Mouse (Mus musculus) regulatory T cell (primary cell): ENCODE data around the gene Bbx.

ENCODE experiments used
- in situ Hi-C: fragments of 300-600 bp; cut with MboI, MseI; formaldehyde crosslinking; loops from one replicate; pipeline ENCODE4 v1.15.1; 2025; ENCODE audit warnings: high pct_unique_total_duplicates

Bbx gene

GRCm38 (mm10) chr16:50399775-50400174 lies 32.4 kb downstream of the Bbx start:
- in situ Hi-C loops, result no loop called here

- in situ Hi-C loops, result no loop called here
Measured at GRCm38 (mm10) chr16:50398564-50398963, 33.6 kb downstream of the Bbx start.

GRCm38 (mm10) chr16:50395928-50396612 lies 36.1 kb downstream of the Bbx start:
- in situ Hi-C loops, result no loop called here

- in situ Hi-C loops, result no loop called here
Measured at GRCm38 (mm10) chr16:50388499-50388898, 43.7 kb downstream of the Bbx start.

GRCm38 (mm10) chr16:50383541-50383940 lies 48.6 kb downstream of the Bbx start:
- in situ Hi-C loops, result no loop called here

- in situ Hi-C loops, result no loop called here
Measured at GRCm38 (mm10) chr16:50381351-50381746, 50.8 kb downstream of the Bbx start.

- in situ Hi-C loops, result no loop called here
Measured at GRCm38 (mm10) chr16:50380682-50381350, 51.4 kb downstream of the Bbx start.

GRCm38 (mm10) chr16:50380232-50380631 lies 52.0 kb downstream of the Bbx start:
- in situ Hi-C loops, result no loop called here

GRCm38 (mm10) chr16:50374611-50375010 lies 57.6 kb downstream of the Bbx start:
- in situ Hi-C loops, result loop anchor here (5.0 kb wide), 2 partner anchors 153 to 358 kb away; no protein-coding TSS in a partner anchor

GRCm38 (mm10) chr16:50373685-50374084 lies 58.5 kb downstream of the Bbx start:
- in situ Hi-C loops, result loop anchor here (5.0 kb wide), 2 partner anchors 154 to 359 kb away; no protein-coding TSS in a partner anchor

- in situ Hi-C loops, result loop anchor here (5.0 kb wide), 2 partner anchors 155 to 360 kb away; no protein-coding TSS in a partner anchor
Measured at GRCm38 (mm10) chr16:50372543-50372942, 59.6 kb downstream of the Bbx start.

- in situ Hi-C loops, result loop anchor here (5.0 kb wide), 2 partner anchors 156 to 361 kb away; no protein-coding TSS in a partner anchor
Measured at GRCm38 (mm10) chr16:50371460-50371859, 60.7 kb downstream of the Bbx start.

GRCm38 (mm10) chr16:50370423-50370822 lies 61.8 kb downstream of the Bbx start:
- in situ Hi-C loops, result loop anchor here (5.0 kb wide), 2 partner anchors 157 to 362 kb away; no protein-coding TSS in a partner anchor

- in situ Hi-C loops, result no loop called here
Measured at GRCm38 (mm10) chr16:50366556-50366955, 65.6 kb downstream of the Bbx start.

- in situ Hi-C loops, result no loop called here
Measured at GRCm38 (mm10) chr16:50364189-50365059, 67.8 kb downstream of the Bbx start.

- in situ Hi-C loops, result no loop called here
Measured at GRCm38 (mm10) chr16:50363443-50364188, 68.6 kb downstream of the Bbx start.

GRCm38 (mm10) chr16:50360631-50361030 lies 71.6 kb downstream of the Bbx start:
- in situ Hi-C loops, result no loop called here

GRCm38 (mm10) chr16:50329684-50330083 lies 102.5 kb downstream of the Bbx start:
- in situ Hi-C loops, result no loop called here

GRCm38 (mm10) chr16:50324746-50325145 lies 107.4 kb downstream of the Bbx start:
- in situ Hi-C loops, result no loop called here

GRCm38 (mm10) chr16:50324292-50324691 lies 107.9 kb downstream of the Bbx start:
- in situ Hi-C loops, result no loop called here

- in situ Hi-C loops, result no loop called here
Measured at GRCm38 (mm10) chr16:50321368-50321767, 110.8 kb downstream of the Bbx start.
